Mouse (Mus musculus): Measurements from ENCODE around the gene Irx4. TPM values are rescaled to one million over a fixed set of nuclear protein-coding genes. Genes with fewer than 3 reads are reported as not detected.

The Irx4 gene
- polyA plus RNA-seq, 1 experiment from 2014 or later, result not detected

GRCm38 (mm10) chr13:73265442-73265841 is 5.2 kb downstream of the Irx4 start:
- Histone ChIP-seq H3K27me3 (replicated peaks; ENCODE audit: control insufficient read depth, insufficient read depth, low read length) (peaks cover 99% of the 10 kb centered on the region), H3K4me3 (ENCODE audit: low read depth, low read length) (peak overlapping the region; percentile 12; the same call in 1 of the 2 replicates), H3K36me3 (ENCODE audit: control insufficient read depth, insufficient read depth, low read length) (no peaks in the 10 kb centered on the region), H3K27ac (ENCODE audit: low read depth, low read length) (no peak overlapping the region), H3K9ac (ENCODE audit: low read depth, low read length) (no peak overlapping the region), H3K9me3 (ENCODE audit: control insufficient read depth, low read length) (no peaks in the 10 kb centered on the region), H3K4me1 (replicated peaks; ENCODE audit: control insufficient read depth, insufficient read depth, low read length) (no peaks in the 10 kb centered on the region; the same call in 1 of the 2 replicates), H3K4me2 (peak overlapping the region; percentile 51)
- ATAC-seq (replicated peaks; ENCODE audit: low FRiP score) (no peak), DNase-seq (ENCODE audit: low spot score) (no peak)
- 4% methylated on average over 28 of the region's 28 CpGs for WGBS

GRCm38 (mm10) chr13:73267551-73267950 is 7.3 kb downstream of the Irx4 start:
- Histone ChIP-seq H3K4me2 (no peak overlapping the region), H3K4me1 (replicated peaks; ENCODE audit: control insufficient read depth, insufficient read depth, low read length) (peaks cover 4% of the 10 kb centered on the region; the same call in 1 of the 2 replicates), H3K27me3 (replicated peaks; ENCODE audit: control insufficient read depth, insufficient read depth, low read length) (peaks cover 99% of the 10 kb centered on the region), H3K27ac (ENCODE audit: low read depth, low read length) (no peak overlapping the region), H3K4me3 (ENCODE audit: low read depth, low read length) (no peak overlapping the region), H3K9me3 (ENCODE audit: control insufficient read depth, low read length) (no peaks in the 10 kb centered on the region), H3K9ac (ENCODE audit: low read depth, low read length) (no peak overlapping the region), H3K36me3 (ENCODE audit: control insufficient read depth, insufficient read depth, low read length) (no peaks in the 10 kb centered on the region)
- ATAC-seq (replicated peaks; ENCODE audit: low FRiP score) (no peak), DNase-seq (ENCODE audit: low spot score) (no peak)
- 8% methylated on average over 10 of the region's 10 CpGs for WGBS

- no peak for DNase-seq (ENCODE audit: low spot score)
- Histone ChIP-seq H3K4me2 (no peak overlapping the region), H3K9me3 (ENCODE audit: control insufficient read depth, low read length) (no peaks in the 10 kb centered on the region), H3K4me3 (ENCODE audit: low read depth, low read length) (no peak overlapping the region), H3K27ac (ENCODE audit: low read depth, low read length) (no peak overlapping the region), H3K9ac (ENCODE audit: low read depth, low read length) (no peak overlapping the region), H3K4me1 (replicated peaks; ENCODE audit: control insufficient read depth, insufficient read depth, low read length) (peaks cover 4% of the 10 kb centered on the region; the same call in 1 of the 2 replicates), H3K27me3 (replicated peaks; ENCODE audit: control insufficient read depth, insufficient read depth, low read length) (peaks cover 99% of the 10 kb centered on the region), H3K36me3 (ENCODE audit: control insufficient read depth, insufficient read depth, low read length) (no peaks in the 10 kb centered on the region)
- peak; percentile 56; the same call in 1 of the 2 replicates for ATAC-seq (replicated peaks; ENCODE audit: low FRiP score)
- under 1% methylated on average over 20 of the region's 20 CpGs for WGBS
These were observed 8.4 kb downstream of the Irx4 start for GRCm38 (mm10) chr13:73268702-73269101.

GRCm38 (mm10) chr13:73269251-73269650 is 9.0 kb downstream of the Irx4 start:
- Histone ChIP-seq H3K36me3 (ENCODE audit: control insufficient read depth, insufficient read depth, low read length) (no peaks in the 10 kb centered on the region), H3K27ac (ENCODE audit: low read depth, low read length) (no peak overlapping the region), H3K4me3 (ENCODE audit: low read depth, low read length) (no peak overlapping the region), H3K9ac (ENCODE audit: low read depth, low read length) (no peak overlapping the region), H3K4me1 (replicated peaks; ENCODE audit: control insufficient read depth, insufficient read depth, low read length) (peaks cover 4% of the 10 kb centered on the region; the same call in 1 of the 2 replicates), H3K4me2 (no peak overlapping the region), H3K27me3 (replicated peaks; ENCODE audit: control insufficient read depth, insufficient read depth, low read length) (peaks cover 99% of the 10 kb centered on the region), H3K9me3 (ENCODE audit: control insufficient read depth, low read length) (no peaks in the 10 kb centered on the region)
- ATAC-seq (replicated peaks; ENCODE audit: low FRiP score) (no peak), DNase-seq (ENCODE audit: low spot score) (no peak)
- 18% methylated on average over 15 of the region's 15 CpGs for WGBS

DNA sequence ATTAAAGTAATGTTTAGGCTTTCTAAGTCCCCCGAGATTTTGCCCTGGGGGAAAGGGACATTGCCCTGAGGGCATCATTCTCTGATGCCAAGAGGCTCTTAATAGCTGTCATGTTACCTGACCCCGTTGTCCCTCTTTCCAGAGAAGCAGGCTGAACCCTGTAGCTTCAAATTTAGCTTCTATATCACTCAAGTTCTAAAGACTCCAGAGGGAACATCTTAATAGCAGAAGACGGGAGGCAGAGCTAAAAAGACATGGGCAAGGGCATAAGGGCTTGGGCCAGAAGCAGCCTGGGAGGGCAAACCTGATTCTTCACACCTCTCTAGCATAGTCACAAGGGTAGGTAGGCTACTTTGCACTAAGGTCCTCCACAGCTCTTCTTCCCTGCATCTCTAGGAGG is 9.6 kb downstream of the Irx4 start:
- H3K27ac ChIP-seq (ENCODE audit: low read depth, low read length), result no peak overlapping the region
- no peaks in the 10 kb centered on the region for H3K36me3 ChIP-seq (ENCODE audit: control insufficient read depth, insufficient read depth, low read length)
- peaks cover 99% of the 10 kb centered on the region for H3K27me3 ChIP-seq (replicated peaks; ENCODE audit: control insufficient read depth, insufficient read depth, low read length)
- H3K9ac ChIP-seq (ENCODE audit: low read depth, low read length), result no peak overlapping the region
- peaks cover 4% of the 10 kb centered on the region; the same call in 1 of the 2 replicates for H3K4me1 ChIP-seq (replicated peaks; ENCODE audit: control insufficient read depth, insufficient read depth, low read length)
- DNase-seq (ENCODE audit: low spot score) (no peak), ATAC-seq (replicated peaks; ENCODE audit: low FRiP score) (no peak)
- H3K4me2 ChIP-seq, result no peak overlapping the region
- H3K4me3 ChIP-seq (ENCODE audit: low read depth, low read length), result no peak overlapping the region
- H3K9me3 ChIP-seq (ENCODE audit: control insufficient read depth, low read length), result no peaks in the 10 kb centered on the region
- WGBS, result 24% methylated on average over 3 of the region's 3 CpGs

- H3K4me3 ChIP-seq (ENCODE audit: low read depth, low read length), result no peak overlapping the region
- no peaks in the 10 kb centered on the region for H3K9me3 ChIP-seq (ENCODE audit: control insufficient read depth, low read length)
- no peak overlapping the region for H3K27ac ChIP-seq (ENCODE audit: low read depth, low read length)
- H3K9ac ChIP-seq (ENCODE audit: low read depth, low read length), result no peak overlapping the region
- peaks cover 4% of the 10 kb centered on the region; the same call in 1 of the 2 replicates for H3K4me1 ChIP-seq (replicated peaks; ENCODE audit: control insufficient read depth, insufficient read depth, low read length)
- H3K4me2 ChIP-seq, result no peak overlapping the region
- peaks cover 98% of the 10 kb centered on the region for H3K27me3 ChIP-seq (replicated peaks; ENCODE audit: control insufficient read depth, insufficient read depth, low read length)
- no peaks in the 10 kb centered on the region for H3K36me3 ChIP-seq (ENCODE audit: control insufficient read depth, insufficient read depth, low read length)
- DNase-seq (ENCODE audit: low spot score), result no peak
- ATAC-seq (replicated peaks; ENCODE audit: low FRiP score), result no peak
- 8% methylated on average over 22 of the region's 22 CpGs for WGBS
These were observed 10.3 kb downstream of the Irx4 start for GRCm38 (mm10) chr13:73270451-73271081.

GRCm38 (mm10) chr13:73271336-73272242 is 11.3 kb downstream of the Irx4 start:
- peaks cover 4% of the 10 kb centered on the region; the same call in 1 of the 2 replicates for H3K4me1 ChIP-seq (replicated peaks; ENCODE audit: control insufficient read depth, insufficient read depth, low read length)
- WGBS, result 3% methylated on average over 53 of the region's 53 CpGs
- DNase-seq (ENCODE audit: low spot score), result no peak
- peak overlapping the region; percentile 54 for H3K4me2 ChIP-seq
- ATAC-seq (replicated peaks; ENCODE audit: low FRiP score), result no peak
- no peak overlapping the region for H3K9ac ChIP-seq (ENCODE audit: low read depth, low read length)
- H3K27ac ChIP-seq (ENCODE audit: low read depth, low read length), result no peak overlapping the region
- H3K27me3 ChIP-seq (replicated peaks; ENCODE audit: control insufficient read depth, insufficient read depth, low read length), result peaks cover 95% of the 10 kb centered on the region
- no peaks in the 10 kb centered on the region for H3K36me3 ChIP-seq (ENCODE audit: control insufficient read depth, insufficient read depth, low read length)
- H3K9me3 ChIP-seq (ENCODE audit: control insufficient read depth, low read length), result no peaks in the 10 kb centered on the region
- peak overlapping the region; percentile 32 for H3K4me3 ChIP-seq (ENCODE audit: low read depth, low read length)

GRCm38 (mm10) chr13:73272794-73273282 is 12.6 kb downstream of the Irx4 start:
- no peak overlapping the region for H3K9ac ChIP-seq (ENCODE audit: low read depth, low read length)
- ATAC-seq (replicated peaks; ENCODE audit: low FRiP score) (no peak), DNase-seq (ENCODE audit: low spot score) (no peak)
- peaks cover 82% of the 10 kb centered on the region for H3K27me3 ChIP-seq (replicated peaks; ENCODE audit: control insufficient read depth, insufficient read depth, low read length)
- no peak overlapping the region for H3K4me2 ChIP-seq
- no peaks in the 10 kb centered on the region for H3K9me3 ChIP-seq (ENCODE audit: control insufficient read depth, low read length)
- H3K4me3 ChIP-seq (ENCODE audit: low read depth, low read length), result no peak overlapping the region
- no peak overlapping the region for H3K27ac ChIP-seq (ENCODE audit: low read depth, low read length)
- H3K4me1 ChIP-seq (replicated peaks; ENCODE audit: control insufficient read depth, insufficient read depth, low read length), result peaks cover 4% of the 10 kb centered on the region; the same call in 1 of the 2 replicates
- no peaks in the 10 kb centered on the region for H3K36me3 ChIP-seq (ENCODE audit: control insufficient read depth, insufficient read depth, low read length)

All from liver, embryonic 11.5 days (tissue).